Mouse (Mus musculus) cortical plate, adult 2 months (tissue): ENCODE measurements at regions not wholly inside any gene's neighbourhood (a gene's known extent, or its start where the extent isn't known, plus 50 kb on each side); places are given as distances from the start of the nearest gene placed in this dataset.

Source experiments
- CTCF ChIP-seq: fragments of 200-500 bp; IDR thresholded peaks from 2 replicates; pipeline ENCODE4 v1.5.1; 2011; ENCODE audit warnings: mild to moderate bottlenecking, control low read depth, low read length; ENCODE audit not compliant: insufficient read depth; ENCODE audit errors: extremely low read depth
- POLR2A ChIP-seq: fragments of 200-500 bp; IDR thresholded peaks from 2 replicates; pipeline ENCODE4 v1.6.1; 2011; ENCODE audit warnings: mild to moderate bottlenecking, low read length, control low read depth; ENCODE audit not compliant: insufficient read depth; ENCODE audit errors: extremely low read depth

DNA sequence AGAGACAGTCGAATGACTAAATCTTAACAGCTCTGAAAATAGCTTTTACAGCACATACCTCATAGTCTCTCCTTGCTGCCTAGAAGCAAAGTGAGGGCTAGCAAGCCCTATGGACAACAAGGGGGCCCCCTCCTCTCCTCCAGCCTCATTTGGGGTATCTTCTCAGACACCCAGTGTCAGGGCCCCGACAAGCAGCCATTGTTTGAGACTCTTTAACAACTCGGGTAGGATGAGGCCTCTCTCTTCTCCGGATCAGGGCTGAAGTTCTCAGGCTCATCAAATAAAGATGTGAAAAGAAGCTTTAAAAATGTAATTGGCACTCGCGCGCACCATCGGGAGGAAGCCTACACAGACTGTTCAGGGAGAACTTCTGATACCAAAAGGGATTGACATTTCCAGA is 71.8 kb upstream of the Tlk1 start:
- TF ChIP-seq POLR2A (no peak), CTCF (no peak)
